Mouse (Mus musculus) layer of hippocampus, postnatal 36 days (tissue): Measurements from ENCODE around the gene Bag2. TPM values are rescaled to one million over a fixed set of nuclear protein-coding genes. Genes with fewer than 3 reads are reported as not detected.
"Not testable (repeated sequence)": the region's sequence is repeated elsewhere in the genome, so short reads cannot be mapped to it uniquely, and the experiment has no call there.

Experiments used
- DNase-seq, 2 experiments: peaks; one replicate each; pipeline ENCODE4 v3.0.0; 2022
- total RNA-seq, 2 experiments: library from RNA; stranded (reverse); gene quantifications; 2 replicates each; pipeline ENCODE4 v1.2.3; 2021

Bag2 gene
- total RNA-seq, 2 experiments from 2014 or later: 10.3 to 11.3 TPM

DNA sequence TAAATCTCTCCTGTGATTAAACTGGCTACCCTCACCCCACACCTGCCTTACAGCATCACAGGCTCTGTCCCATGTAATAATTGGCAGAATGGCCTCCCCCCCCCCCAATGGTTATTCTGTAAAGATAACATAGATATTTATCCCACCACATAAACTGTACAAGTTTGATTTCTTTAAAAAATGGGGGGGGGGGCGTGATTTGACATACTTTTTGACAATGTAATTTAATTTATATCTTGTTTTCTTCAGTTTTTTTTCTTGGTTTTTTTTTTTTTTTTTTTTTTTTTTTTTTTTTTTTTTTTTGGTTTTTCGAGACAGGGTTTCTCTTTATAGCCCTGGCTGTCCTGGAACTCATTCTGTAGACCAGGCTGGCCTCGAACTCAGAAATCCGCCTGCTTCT is 7.9 kb downstream of the Bag2 start:
- not testable (repeated sequence) for DNase-seq

DNA sequence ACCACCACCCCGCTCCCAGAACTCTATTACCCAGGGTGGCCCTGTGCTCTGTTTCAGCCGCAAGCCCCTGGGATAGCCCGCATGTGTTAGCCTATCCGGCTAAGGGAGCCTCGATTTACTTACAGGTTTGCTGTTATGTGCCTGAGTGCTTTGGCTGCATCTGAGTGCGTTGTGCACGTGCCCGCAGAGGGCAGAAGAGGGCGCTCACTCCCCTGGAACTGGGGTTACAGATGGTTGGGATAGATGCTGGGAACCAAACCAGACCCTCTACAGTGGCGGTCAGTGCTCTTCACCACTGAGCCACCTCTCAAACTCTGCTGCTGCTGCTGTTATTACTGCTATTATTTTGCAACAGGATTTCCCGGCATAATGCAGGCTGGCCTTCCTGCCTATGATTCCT is 8.5 kb downstream of the Bag2 start:
- DNase-seq: no peak

DNA sequence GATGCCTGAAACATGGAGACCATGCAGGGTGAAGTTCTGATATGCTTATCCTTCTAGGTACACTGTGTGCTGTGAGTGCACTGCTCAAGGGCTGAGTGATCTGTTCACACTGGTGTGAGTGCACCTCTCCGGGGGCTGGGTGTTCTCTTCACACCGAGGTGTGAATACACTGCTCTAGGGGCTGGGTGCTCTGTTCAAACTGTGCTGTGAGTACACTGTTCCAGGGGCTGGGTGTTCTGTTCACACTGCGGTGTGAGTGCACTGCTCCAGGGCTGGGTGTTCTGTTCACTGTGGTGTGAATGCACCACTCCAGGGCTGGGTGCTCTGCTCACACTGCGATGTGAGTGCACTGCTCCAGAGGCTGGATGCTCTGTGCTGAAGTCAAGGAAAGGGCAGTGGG is 11.7 kb downstream of the Bag2 start:
- DNase-seq: no peak

DNA sequence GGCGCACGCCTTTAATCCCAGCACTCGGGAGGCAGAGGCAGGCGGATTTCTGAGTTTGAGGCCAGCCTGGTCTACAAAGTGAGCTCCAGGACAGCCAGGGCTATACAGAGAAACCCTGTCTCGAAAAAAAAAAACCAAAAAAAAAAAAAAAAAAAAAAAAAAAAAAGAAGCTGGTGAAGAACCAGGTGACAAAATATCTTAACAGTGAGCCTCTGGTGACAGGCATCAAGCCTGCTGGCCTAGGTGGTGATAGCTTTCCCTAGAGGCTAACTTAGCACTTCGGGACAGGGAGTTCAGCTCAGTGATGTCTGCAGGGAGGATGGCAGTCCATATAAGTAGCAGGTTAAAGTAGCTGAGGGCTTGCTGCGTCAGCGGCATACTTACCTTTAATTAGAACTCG is 12.8 kb downstream of the Bag2 start:
- not testable (repeated sequence) for DNase-seq

DNA sequence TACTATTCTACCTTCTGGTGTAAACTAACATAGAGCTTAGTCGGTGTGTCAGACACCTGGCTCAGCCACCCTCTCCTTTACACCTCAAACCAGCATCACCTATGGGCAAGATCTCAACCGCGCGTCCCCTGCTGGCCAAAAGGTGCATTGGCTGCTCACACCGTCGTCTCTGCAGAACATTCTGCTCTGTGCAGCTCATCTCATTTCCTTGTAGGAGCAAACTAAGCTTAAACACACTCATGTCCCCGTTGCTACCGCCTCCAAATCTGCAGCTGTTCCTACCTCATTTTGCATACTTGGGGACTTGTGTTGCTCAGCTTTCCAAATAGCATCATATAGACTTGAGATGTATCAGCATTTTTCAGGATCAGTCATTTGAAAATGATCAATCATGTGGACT is 14.7 kb downstream of the Bag2 start:
- DNase-seq: no peak

DNA sequence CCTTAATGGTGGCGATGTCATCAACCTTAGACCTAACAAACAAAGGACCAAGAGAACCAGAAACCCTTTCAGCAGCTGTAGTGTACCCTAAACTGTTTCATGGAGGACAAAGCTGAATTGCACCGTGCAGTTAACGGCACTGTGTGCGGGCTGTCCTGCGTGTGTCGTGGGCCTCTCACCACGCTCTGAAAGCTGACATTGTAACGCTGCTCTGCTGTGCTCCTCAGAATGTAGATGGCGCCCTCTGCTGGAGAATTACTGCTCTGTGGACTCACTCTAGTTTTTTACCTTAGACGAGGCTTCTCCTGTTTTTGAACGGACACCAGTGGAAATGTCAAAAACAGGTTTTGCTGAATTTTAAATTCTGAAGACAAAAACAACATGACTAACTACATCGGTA is 18.3 kb downstream of the Bag2 start:
- DNase-seq: peak; percentile 63 to 71

DNA sequence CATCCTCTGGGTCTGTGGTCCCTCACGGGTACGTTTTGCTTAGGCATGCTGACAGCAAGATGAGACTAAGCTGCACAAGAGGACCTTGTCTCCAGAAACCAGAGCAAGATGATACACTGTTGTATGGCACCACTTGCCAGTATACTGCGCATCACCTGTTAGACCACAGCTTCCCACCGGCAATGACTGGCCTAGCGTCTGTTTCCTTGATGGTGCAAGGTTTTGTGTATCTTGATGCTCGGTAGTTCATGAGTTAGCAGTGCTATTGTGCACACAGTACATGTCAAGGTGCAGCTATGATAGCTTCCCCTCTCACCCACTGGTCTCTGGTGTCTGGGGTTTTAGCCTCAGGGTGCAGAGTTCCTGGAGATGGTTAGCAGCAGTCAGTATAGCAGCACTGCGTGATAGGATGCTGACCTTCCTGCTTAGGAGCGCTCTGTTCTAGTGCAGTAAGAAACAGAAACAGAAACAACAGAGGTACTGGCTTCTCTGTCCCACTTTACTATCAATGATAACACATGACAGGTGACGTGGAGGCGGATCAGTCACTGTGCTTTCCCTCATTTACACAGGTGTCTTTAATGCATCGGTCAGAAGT is 18.8 kb downstream of the Bag2 start:
- DNase-seq: no peak

DNA sequence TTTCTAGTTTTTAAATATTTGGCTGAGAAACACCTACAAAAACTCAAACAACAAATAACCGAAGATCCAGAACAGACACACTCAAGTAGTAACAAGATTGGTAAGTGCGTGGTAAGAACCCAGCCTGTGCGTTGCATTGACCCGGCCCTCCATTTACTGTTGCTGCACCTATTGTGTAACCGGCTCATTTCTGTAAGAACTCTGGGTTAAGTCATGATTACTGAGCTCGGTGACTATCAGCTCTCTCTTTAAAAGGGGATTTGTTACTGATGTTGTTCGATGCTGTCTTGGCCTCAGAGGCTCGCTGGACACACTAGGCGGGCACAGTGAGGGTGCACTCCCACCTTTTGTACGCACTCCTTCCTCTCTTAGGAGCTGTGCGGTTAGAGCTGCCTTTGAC is 19.3 kb downstream of the Bag2 start:
- DNase-seq: no peak

DNA sequence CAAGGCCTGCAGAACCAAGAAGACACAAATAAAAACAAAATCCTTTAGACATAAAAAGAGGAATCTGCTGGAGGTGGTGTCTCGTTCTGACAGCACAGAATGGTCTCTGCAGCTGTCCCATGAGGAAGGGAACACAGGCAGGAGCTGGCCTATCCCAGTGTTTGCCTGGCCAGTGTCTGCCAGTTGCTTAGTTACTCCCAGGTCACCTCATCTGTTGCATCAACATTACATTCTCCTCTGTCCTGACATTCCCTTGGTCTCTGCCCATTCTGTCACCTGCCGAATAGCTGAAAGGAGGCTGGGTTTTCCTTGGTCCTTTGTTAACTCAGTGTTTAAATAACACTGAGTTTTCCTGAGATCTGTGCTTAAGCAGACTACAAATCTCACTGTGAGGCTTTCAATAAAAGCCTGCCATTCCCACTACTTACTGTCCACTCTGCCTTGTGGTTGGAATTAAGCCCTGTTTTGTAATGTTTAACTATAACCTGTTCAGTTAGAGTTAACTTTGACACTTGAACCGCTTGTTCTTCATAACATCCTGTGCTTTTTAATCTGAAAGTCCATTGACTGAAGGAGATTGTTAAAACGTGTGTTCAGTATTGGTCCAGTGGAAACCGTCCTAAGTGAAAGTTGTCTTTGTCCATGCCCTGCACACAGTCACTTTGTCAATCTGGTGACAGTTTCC is 23.5 kb downstream of the Bag2 start:
- no peak for DNase-seq

DNA sequence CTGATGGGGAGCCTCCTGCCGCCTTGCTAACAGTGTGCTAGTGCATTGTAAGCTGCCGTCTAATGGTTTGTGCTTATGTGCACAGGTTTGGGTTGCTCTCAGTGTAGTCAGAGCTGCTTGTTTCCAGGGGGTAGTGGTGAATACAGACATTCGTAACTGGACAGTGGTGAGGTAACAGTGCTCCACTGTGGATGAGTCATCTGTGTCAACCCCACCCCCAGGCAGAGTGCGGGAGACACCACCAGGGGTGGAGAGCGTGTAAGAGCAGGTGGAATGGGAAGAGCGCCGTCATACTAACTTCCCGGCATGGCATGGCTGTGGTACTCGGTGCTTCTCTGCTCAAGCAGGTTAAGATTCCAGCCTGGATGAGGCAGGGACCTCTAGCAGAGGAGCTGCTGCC is 24.6 kb downstream of the Bag2 start:
- no peak for DNase-seq

DNA sequence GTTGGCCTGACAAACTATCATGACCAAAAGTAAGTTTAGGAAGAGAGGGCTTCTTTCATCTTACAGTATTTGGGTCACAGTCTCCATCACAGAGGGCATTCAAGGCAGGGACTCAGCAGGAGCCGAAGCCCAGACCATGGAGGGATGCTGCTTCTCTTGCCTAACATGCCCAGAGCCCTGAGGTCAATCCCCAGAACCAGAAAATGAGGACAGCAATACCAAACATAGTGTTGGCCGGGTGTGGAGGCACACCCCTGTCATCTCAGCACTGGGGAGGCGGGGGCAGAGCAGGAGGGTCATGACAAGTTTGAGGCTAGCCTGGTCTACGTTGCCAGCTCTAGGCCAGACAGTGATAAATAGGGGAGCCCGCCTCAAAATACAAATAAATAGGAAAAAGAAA is 32.5 kb downstream of the Bag2 start:
- no peak for DNase-seq

DNA sequence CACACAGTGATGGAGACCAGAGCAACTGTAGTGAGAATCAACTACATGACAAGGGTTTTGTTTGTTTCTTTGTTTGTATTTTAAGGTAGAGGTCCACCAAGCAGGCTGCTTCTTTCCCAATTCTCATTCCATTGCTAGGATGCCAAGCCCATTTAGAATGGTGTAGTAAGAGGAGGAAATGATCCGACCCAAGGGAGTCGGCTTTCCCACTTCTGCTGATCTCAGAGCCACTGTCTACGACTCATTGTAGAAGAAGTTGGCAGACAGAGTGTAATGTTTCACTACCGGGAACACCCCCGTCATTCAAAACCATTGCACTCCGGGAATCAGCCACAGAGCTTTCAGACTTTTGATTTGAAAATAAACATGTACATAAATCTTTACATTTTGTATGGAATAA is 33.1 kb downstream of the Bag2 start:
- no peak for DNase-seq

DNA sequence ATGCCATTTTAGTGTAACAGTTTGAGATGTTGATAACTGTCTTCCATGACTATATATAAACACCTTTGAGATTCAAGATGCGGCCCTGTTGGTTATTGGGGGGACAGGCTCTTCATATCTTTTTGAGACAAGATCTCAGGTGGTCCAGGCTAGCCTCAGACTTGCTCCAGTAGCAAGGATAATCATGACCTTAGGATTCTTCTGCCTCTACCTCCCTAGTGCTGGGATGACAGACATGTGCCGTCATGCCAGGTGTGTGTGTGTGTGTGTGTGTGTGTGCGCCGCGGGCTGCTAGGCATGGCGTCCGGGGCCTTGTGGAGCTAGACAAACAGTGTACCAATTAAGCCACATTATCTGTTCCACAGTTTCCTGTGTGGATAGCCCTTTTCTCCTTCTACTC is 36.6 kb downstream of the Bag2 start:
- DNase-seq: no peak

DNA sequence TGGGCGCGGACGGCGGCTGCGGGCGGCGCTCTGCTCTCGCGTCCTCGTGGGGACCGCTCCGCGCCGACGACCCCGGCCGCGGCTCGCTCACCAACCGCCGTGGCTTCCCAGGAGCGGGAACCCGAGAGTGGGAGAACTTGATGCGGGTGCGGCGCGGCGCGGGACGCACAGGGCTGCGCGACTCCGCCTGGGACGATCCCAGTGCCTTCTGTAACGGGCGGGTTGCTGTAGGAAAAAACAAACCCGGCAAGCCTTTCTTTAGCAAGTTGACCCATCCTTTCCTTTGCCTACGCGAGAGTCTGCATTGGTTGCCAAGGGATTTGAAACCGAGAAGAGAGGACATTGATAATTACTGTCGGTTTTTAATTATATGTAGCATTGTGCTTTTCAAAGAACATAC is 37.4 kb downstream of the Bag2 start:
- DNase-seq: no peak

DNA sequence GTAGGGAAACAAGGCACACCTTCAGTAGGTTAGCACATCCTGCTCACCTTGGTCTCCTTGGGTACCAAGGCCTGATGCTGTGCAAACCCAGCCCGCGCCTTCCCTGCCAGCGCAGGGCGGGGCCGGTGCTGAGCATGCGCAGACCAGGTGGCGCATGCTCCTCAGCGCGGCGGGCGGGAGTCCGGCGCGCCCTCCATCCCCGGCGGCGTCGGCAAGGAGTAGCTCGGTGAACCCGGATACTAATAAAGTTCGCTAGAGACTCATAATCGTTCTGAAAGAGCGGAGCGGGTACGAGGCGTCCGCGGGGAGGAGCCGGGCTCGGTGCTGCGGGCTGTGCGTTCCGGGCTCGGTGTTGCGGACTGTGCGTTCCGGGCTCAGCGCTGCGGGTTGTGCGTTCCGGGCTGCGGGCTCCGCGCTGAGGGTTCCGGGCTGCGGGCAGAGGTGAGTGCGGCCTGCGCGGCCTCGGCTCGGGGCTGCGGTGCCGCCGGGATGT is 37.8 kb downstream of the Bag2 start, which contains the start of gene Rab23:
Gene Rab23, plus strand, starts transcription at position 155 of the 493 bp plus-strand sequence.
- DNase-seq: peak; percentile 83 to 85

DNA sequence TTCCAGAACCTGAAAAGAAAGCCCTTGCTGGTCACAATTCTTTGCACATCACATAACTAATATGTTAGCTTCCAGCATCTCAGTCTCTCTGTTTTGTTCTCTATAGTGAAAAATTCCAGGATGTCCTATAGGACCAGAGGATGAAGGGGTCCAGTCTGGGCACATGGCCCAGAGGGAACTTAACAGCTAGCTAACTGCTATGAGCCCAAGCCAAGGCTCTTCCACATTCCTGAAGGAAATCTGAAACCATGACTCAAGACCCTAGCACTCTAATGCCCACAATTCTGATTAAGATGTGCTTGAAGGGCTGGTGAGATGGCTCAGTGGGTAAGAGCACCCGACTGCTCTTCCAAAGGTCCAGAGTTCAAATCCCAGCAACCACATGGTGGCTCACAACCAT is 40.0 kb downstream of the Bag2 start:
- DNase-seq: no peak

DNA sequence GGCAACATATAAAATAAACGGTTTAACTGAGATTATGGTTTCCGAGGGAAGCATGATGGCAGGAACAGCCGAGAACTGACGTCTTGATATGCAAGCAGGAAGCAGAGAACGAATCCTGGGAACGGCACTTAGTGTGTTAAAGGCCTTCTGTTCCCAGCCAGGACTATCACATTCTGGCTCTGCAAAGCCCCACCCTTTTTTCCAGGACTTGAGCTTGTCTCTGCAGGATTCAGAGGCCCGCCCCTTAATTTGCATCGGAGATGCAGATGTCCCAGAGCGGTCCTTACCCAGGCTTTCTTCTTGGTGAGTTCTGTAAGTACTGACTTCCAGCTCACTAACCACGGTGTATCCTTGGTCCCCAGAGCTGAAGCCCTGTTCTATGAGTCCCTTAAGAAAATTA is 42.8 kb downstream of the Bag2 start:
- no peak for DNase-seq

DNA sequence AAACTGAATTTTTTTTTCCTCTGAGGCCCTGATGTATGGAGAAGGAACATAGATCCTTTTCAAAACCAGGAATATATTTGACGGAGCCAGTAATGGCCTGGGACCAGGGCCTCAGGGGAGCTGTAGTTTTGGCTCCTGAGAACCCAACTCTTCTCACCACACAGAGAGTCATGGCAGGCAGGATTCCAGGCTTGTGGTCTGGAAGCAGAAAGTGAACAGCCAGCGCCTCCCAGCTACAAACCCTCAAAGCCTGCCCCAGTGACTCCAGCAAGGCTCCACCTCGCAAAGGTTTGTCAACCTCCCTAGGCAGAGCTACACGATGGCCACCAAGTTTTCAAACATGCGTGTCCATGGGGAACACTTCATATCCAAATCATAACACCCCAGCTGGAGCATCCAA is 45.6 kb downstream of the Bag2 start:
- no peak for DNase-seq

DNA sequence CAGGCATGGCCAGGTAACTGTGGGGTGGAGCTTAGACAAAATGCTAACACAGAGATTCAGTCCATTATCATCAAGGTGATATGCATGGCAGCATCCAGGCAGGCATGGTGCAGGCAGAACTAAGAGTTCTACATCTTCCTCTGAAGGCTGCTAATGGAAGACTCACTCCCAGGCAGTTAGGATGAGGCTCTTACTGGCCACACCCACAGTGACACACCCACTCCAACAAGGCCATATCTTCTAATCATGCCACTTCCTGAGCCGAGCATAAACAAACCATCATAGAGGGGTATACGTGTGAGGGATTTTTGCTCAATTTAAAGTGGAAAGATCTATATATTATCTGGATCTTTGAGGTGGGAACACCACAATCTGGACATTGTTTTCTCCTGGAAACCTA is 48.0 kb downstream of the Bag2 start:
- DNase-seq: no peak

DNA sequence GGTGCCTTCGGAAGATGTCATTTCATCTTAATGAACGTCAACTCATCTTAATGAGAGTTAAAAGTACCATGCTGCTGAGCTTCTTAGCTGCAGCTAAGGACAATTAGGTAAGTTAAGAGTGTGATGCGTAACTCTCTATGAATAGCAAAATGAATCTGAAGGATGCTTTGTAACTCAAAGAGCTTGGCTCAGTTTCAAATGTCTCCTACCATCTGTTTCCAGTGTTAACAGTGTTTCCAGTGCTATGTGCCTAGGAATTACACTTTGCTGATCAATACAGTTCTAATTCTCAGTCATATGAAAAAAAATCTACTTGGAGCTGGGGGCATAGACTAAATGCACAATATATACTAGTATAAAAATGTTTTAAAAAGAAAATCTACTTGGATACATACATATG is 56.4 kb downstream of the Bag2 start:
- no peak for DNase-seq

DNA sequence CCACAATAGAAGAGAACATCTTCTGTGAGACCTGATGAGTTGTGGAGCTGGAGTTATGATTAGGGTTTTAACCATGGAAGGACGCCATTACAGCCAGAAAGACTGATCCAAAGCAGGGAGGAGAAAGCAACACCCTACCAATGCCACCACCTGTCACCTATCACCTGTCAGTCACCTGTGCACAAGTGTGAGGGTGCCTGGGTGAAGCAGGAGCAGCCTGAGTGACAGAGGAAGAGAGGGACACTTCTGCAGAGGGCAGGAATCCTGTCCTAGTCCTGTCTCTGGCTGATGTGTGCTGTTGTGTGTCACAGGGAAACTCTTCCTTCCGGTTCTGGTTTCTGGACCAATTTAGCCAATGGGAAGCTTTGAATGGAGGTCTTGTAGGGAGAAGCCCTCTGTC is 61.6 kb downstream of the Bag2 start:
- no peak for DNase-seq
